Mouse (Mus musculus): ENCODE data around the gene Nek8. TPM values are rescaled to one million over a fixed set of nuclear protein-coding genes. Genes with fewer than 3 reads are reported as not detected.

Gene Nek8
- polyA plus RNA-seq, 1 experiment from 2014 or later: 17.5 TPM

Small RNA genes within 50 kb of the gene (microRNA-seq; reads per million reads assigned to microRNA genes)
- gene Mir7653: not detected

Other genes with a start within 250 kb of the Nek8 start
- 2.0 and 2.4 TPM in 2 replicates for gene Sez6, start 245.9 kb downstream of the Nek8 start, polyA plus RNA-seq (2016; fragmentation: Nextera tagmentation; extraction: Ambion mirVana)
- gene Phf12, start 193.9 kb downstream of the Nek8 start, polyA plus RNA-seq (2016; fragmentation: Nextera tagmentation; extraction: Ambion mirVana): 27.5 and 27.7 TPM in 2 replicates
- 20.3 and 21.9 TPM in 2 replicates for gene Dhrs13, start 144.4 kb downstream of the Nek8 start, polyA plus RNA-seq (2016; fragmentation: Nextera tagmentation; extraction: Ambion mirVana)
- 51.8 and 54.1 TPM in 2 replicates for gene Flot2, start 138.7 kb downstream of the Nek8 start, polyA plus RNA-seq (2016; fragmentation: Nextera tagmentation; extraction: Ambion mirVana)
- 33.7 and 35.9 TPM in 2 replicates for gene Eral1, start 96.3 kb downstream of the Nek8 start, polyA plus RNA-seq (2016; fragmentation: Nextera tagmentation; extraction: Ambion mirVana)
- gene Fam222b, start 82.0 kb downstream of the Nek8 start, polyA plus RNA-seq (2016; fragmentation: Nextera tagmentation; extraction: Ambion mirVana): 15.1 and 15.7 TPM in 2 replicates
- 119 and 122 TPM in 2 replicates for gene Traf4, start 11.1 kb downstream of the Nek8 start, polyA plus RNA-seq (2016; fragmentation: Nextera tagmentation; extraction: Ambion mirVana)
- 13.5 and 14.2 TPM in 2 replicates for gene Tlcd1, start within 50 bp of the Nek8 start, polyA plus RNA-seq (2016; fragmentation: Nextera tagmentation; extraction: Ambion mirVana)
- gene Rpl23a, start 6.9 kb upstream of the Nek8 start, polyA plus RNA-seq (2016; fragmentation: Nextera tagmentation; extraction: Ambion mirVana): 1,221 and 1,230 TPM in 2 replicates
- 164 and 181 TPM in 2 replicates for gene Rab34, start 11.8 kb upstream of the Nek8 start, polyA plus RNA-seq (2016; fragmentation: Nextera tagmentation; extraction: Ambion mirVana)
- gene Proca1, start 16.7 kb upstream of the Nek8 start, polyA plus RNA-seq (2016; fragmentation: Nextera tagmentation; extraction: Ambion mirVana): 2.9 TPM in 2 replicates
- 56.2 and 61.1 TPM in 2 replicates for gene Sdf2, start 69.1 kb upstream of the Nek8 start, polyA plus RNA-seq (2016; fragmentation: Nextera tagmentation; extraction: Ambion mirVana)
- 36.1 and 37.8 TPM in 2 replicates for gene Supt6, start 69.3 kb upstream of the Nek8 start, polyA plus RNA-seq (2016; fragmentation: Nextera tagmentation; extraction: Ambion mirVana)
- gene 2610507B11Rik, start 85.1 kb upstream of the Nek8 start, polyA plus RNA-seq (2016; fragmentation: Nextera tagmentation; extraction: Ambion mirVana): 72.1 and 79.5 TPM in 2 replicates
- 0.32 and 0.52 TPM in 2 replicates for gene BC030499, start 114.2 kb upstream of the Nek8 start, polyA plus RNA-seq (2016; fragmentation: Nextera tagmentation; extraction: Ambion mirVana)
- 49.2 and 50.8 TPM in 2 replicates for gene Spag5, start 124.9 kb upstream of the Nek8 start, polyA plus RNA-seq (2016; fragmentation: Nextera tagmentation; extraction: Ambion mirVana)
- gene Aldoc, start 146.3 kb upstream of the Nek8 start, polyA plus RNA-seq (2016; fragmentation: Nextera tagmentation; extraction: Ambion mirVana): 4.6 and 5.3 TPM in 2 replicates
- 71.1 and 74.3 TPM in 2 replicates for gene Pigs, start 151.7 kb upstream of the Nek8 start, polyA plus RNA-seq (2016; fragmentation: Nextera tagmentation; extraction: Ambion mirVana)
- gene Unc119, start 166.8 kb upstream of the Nek8 start, polyA plus RNA-seq (2016; fragmentation: Nextera tagmentation; extraction: Ambion mirVana): 93.2 and 99.5 TPM in 2 replicates
- 0.09 and 0.18 TPM in 2 replicates for gene Foxn1, start 209.9 kb upstream of the Nek8 start, polyA plus RNA-seq (2016; fragmentation: Nextera tagmentation; extraction: Ambion mirVana)
- not detected in 2 replicates for gene Slc13a2, start 245.5 kb upstream of the Nek8 start, polyA plus RNA-seq (2016; fragmentation: Nextera tagmentation; extraction: Ambion mirVana)